Mouse (Mus musculus) liver, embryonic 13.5 days (tissue): ENCODE measurements around the gene Slc30a3. TPM values are rescaled to one million over a fixed set of nuclear protein-coding genes. Genes with fewer than 3 reads are reported as not detected.
"Not testable (repeated sequence)": the region's sequence is repeated elsewhere in the genome, so short reads cannot be mapped to it uniquely, and the experiment has no call there.

Experiments used
- ATAC-seq: fragments of 200-750 bp; cut with Nextera tagmentation; 2 replicates; pipeline ENCODE4 v1.8.0; 2017; ENCODE audit warnings: low read depth, mild to moderate bottlenecking, moderate number of reproducible peaks, moderate library complexity
- DNase-seq: peaks from one replicate; pipeline ENCODE4 v3.0.0; 2022
- H3K27ac ChIP-seq: fragments of 300-500 bp; sonication (generic); 2 replicates; pipeline ENCODE4 v1.5.1; 2015; ENCODE audit warnings: moderate library complexity, mild to moderate bottlenecking, inconsistent platforms
- H3K27me3 ChIP-seq: fragments of 300-500 bp; sonication (generic); 2 replicates; pipeline ENCODE4 v1.6.1; 2015; ENCODE audit warnings: mild to moderate bottlenecking, inconsistent platforms
- H3K36me3 ChIP-seq: fragments of 300-500 bp; sonication (generic); 2 replicates; pipeline ENCODE4 v1.6.1; 2015; ENCODE audit warnings: mild to moderate bottlenecking, inconsistent platforms
- H3K4me1 ChIP-seq: fragments of 300-500 bp; sonication (generic); replicated peaks from 2 replicates; pipeline ENCODE4 v1.6.1; 2015; ENCODE audit warnings: inconsistent platforms
- H3K4me2 ChIP-seq: fragments of 300-500 bp; sonication (generic); 2 replicates; pipeline ENCODE4 v1.6.1; 2015; ENCODE audit warnings: inconsistent platforms, mild to moderate bottlenecking, moderate library complexity
- H3K4me3 ChIP-seq: fragments of 300-500 bp; sonication (generic); replicated peaks from 2 replicates; pipeline ENCODE4 v1.5.1; 2015; ENCODE audit warnings: mild to moderate bottlenecking, inconsistent platforms
- H3K9ac ChIP-seq: fragments of 300-500 bp; sonication (generic); 2 replicates; pipeline ENCODE4 v1.6.1; 2015; ENCODE audit warnings: mild to moderate bottlenecking, inconsistent platforms
- H3K9me3 ChIP-seq: fragments of 300-500 bp; sonication (generic); replicated peaks from 2 replicates; pipeline ENCODE4 v1.6.1; 2016; ENCODE audit warnings: inconsistent platforms
- whole genome bisulfite sequencing: fragments of 180-500 bp; shearing (Covaris S2); methylation state at CpG from one replicate; pipeline ENCODE4 v1.1.7; 2015; ENCODE audit not compliant: insufficient replicate concordance; 5-methylcytosine and 5-hydroxymethylcytosine counted together
- polyA plus RNA-seq: library from polyadenylated mRNA; unstranded; fragments of >200 nt; fragmentation: Nextera tagmentation; extraction: Ambion mirVana; gene quantifications from 2 replicates; pipeline ENCODE4 v1.2.1, GENCODE M21; 2015

Slc30a3 gene
- polyA plus RNA-seq, 1 experiment from 2014 or later: 0.36 TPM

- Histone ChIP-seq H3K27ac (no peak overlapping the region), H3K9me3 (no peaks in the 10 kb centered on the region), H3K9ac (no peak overlapping the region), H3K27me3 (no peaks in the 10 kb centered on the region), H3K4me3 (no peak overlapping the region), H3K4me2 (no peak overlapping the region), H3K36me3 (peaks cover 100% of the 10 kb centered on the region), H3K4me1 (no peaks in the 10 kb centered on the region)
- ATAC-seq: no peak
- 76% methylated on average over 2 of the region's 2 CpGs for WGBS
- DNase-seq: no peak
Observed at GRCm38 (mm10) chr5:31071059-31071458, 37.0 kb downstream of the Slc30a3 start.

GRCm38 (mm10) chr5:31069810-31070209 is 38.2 kb downstream of the Slc30a3 start:
- DNase-seq (no peak), ATAC-seq (no peak)
- Histone ChIP-seq H3K27me3 (no peaks in the 10 kb centered on the region), H3K4me3 (no peak overlapping the region), H3K4me2 (no peak overlapping the region), H3K9me3 (no peaks in the 10 kb centered on the region), H3K36me3 (peaks cover 98% of the 10 kb centered on the region), H3K4me1 (no peaks in the 10 kb centered on the region), H3K9ac (no peak overlapping the region), H3K27ac (no peak overlapping the region)
- 79% methylated on average over 3 of the region's 3 CpGs for WGBS

GRCm38 (mm10) chr5:31055216-31056140 is 52.6 kb downstream of the Slc30a3 start:
- 15% methylated on average over 19 of the region's 19 CpGs for WGBS
- Histone ChIP-seq H3K4me2 (peak overlapping the region; percentile 100), H3K36me3 (peaks cover 41% of the 10 kb centered on the region), H3K9ac (peak overlapping the region; percentile 90), H3K27ac (peak overlapping the region; percentile 76), H3K4me3 (peak overlapping the region; percentile 78), H3K27me3 (no peaks in the 10 kb centered on the region), H3K9me3 (no peaks in the 10 kb centered on the region), H3K4me1 (peaks cover 29% of the 10 kb centered on the region)
- ATAC-seq (no peak; the same call in 1 of the 2 replicates), DNase-seq (no peak)

- H3K9ac ChIP-seq: peak within 1 kb of the TSS; percentile 90
- ATAC-seq (peak; percentile 97), DNase-seq (peak; percentile 94)
- peaks cover 32% of the 10 kb centered on the region for H3K36me3 ChIP-seq
- H3K4me2 ChIP-seq: peak within 1 kb of the TSS; percentile 100
- H3K27ac ChIP-seq: peak within 1 kb of the TSS; percentile 76
- peaks cover 35% of the 10 kb centered on the region for H3K4me1 ChIP-seq
- H3K4me3 ChIP-seq: peak within 1 kb of the TSS; percentile 78
- 1% methylated on average over 64 of the region's 64 CpGs for WGBS
- no peaks in the 10 kb centered on the region for H3K9me3 ChIP-seq
- no peaks in the 10 kb centered on the region for H3K27me3 ChIP-seq
Observed at GRCm38 (mm10) chr5:31054261-31055215, 53.5 kb downstream of the Slc30a3 start, which contains the start of gene Cad. TSS of gene Cad (plus strand) at chr5:31054780.

- 77% methylated on average over 4 of the region's 4 CpGs for WGBS
- Histone ChIP-seq H3K27ac (peak overlapping the region; percentile 76), H3K4me1 (peaks cover 38% of the 10 kb centered on the region), H3K9ac (peak overlapping the region; percentile 90), H3K4me3 (peak overlapping the region; percentile 78), H3K36me3 (peaks cover 24% of the 10 kb centered on the region), H3K4me2 (peak overlapping the region; percentile 100)
- DNase-seq, H3K27me3 ChIP-seq, ATAC-seq, H3K9me3 ChIP-seq: not testable (repeated sequence)
Observed at GRCm38 (mm10) chr5:31053728-31054127, 54.3 kb downstream of the Slc30a3 start.

GRCm38 (mm10) chr5:31050427-31050826 is 57.6 kb downstream of the Slc30a3 start:
- Histone ChIP-seq H3K36me3 (peaks cover 4% of the 10 kb centered on the region; the same call in 1 of the 2 replicates), H3K27ac (no peak overlapping the region), H3K4me3 (no peak overlapping the region), H3K9me3 (no peaks in the 10 kb centered on the region), H3K4me2 (no peak overlapping the region), H3K9ac (no peak overlapping the region), H3K4me1 (peaks cover 37% of the 10 kb centered on the region), H3K27me3 (no peaks in the 10 kb centered on the region)
- ATAC-seq: no peak
- DNase-seq: no peak

- DNase-seq (peak; percentile 54), ATAC-seq (peak; percentile 18)
- Histone ChIP-seq H3K9ac (peak within 1 kb of the TSS; percentile 88), H3K36me3 (peaks cover 4% of the 10 kb centered on the region; the same call in 1 of the 2 replicates), H3K9me3 (no peaks in the 10 kb centered on the region), H3K4me2 (peak within 1 kb of the TSS; percentile 91), H3K27ac (peak within 1 kb of the TSS; percentile 88), H3K27me3 (no peaks in the 10 kb centered on the region), H3K4me3 (peak within 1 kb of the TSS; percentile 83), H3K4me1 (peaks cover 30% of the 10 kb centered on the region)
- 2% methylated on average over 23 of the region's 23 CpGs for WGBS
Observed at GRCm38 (mm10) chr5:31048763-31049641, 59.0 kb downstream of the Slc30a3 start, which contains the start of gene Slc5a6. TSS of gene Slc5a6 (minus strand) at chr5:31048924.

- DNase-seq (peak; percentile 98), ATAC-seq (peak; percentile 95)
- H3K36me3 ChIP-seq: peaks cover 9% of the 10 kb centered on the region; the same call in 1 of the 2 replicates
- H3K4me2 ChIP-seq: peak within 1 kb of the TSS; percentile 91
- no peaks in the 10 kb centered on the region for H3K9me3 ChIP-seq
- H3K27me3 ChIP-seq: no peaks in the 10 kb centered on the region
- peaks cover 27% of the 10 kb centered on the region for H3K4me1 ChIP-seq
- H3K27ac ChIP-seq: peak within 1 kb of the TSS; percentile 88
- H3K4me3 ChIP-seq: peak within 1 kb of the TSS; percentile 83
- WGBS: under 1% methylated on average over 73 of the region's 73 CpGs
- peak within 1 kb of the TSS; percentile 88 for H3K9ac ChIP-seq
Observed at GRCm38 (mm10) chr5:31047848-31048762, 59.9 kb downstream of the Slc30a3 start, which contains the start of gene Atraid. TSS of gene Atraid (plus strand) at chr5:31048312.

DNA sequence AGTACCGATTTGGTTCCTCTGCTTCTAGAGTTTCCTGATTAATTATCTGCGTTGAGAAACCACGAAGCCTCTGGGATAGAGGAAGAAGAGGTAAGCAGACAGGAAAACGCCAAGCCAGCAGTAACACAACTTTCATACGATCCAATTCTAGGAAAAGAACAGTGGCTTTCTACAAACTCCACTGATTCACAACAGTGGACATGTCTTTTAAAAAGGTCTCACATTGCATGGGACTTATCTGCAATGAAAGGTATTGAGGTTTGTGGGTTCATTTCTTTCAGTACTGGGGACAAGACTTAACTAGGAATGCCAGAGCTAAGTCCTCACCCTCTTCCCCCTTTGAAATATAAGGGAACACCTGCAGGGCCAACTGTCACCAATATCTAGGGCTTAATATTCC is 61.0 kb downstream of the Slc30a3 start:
- H3K9me3 ChIP-seq: no peaks in the 10 kb centered on the region
- H3K27ac ChIP-seq: no peak overlapping the region
- WGBS: 18% methylated on average over 5 of the region's 5 CpGs
- H3K4me3 ChIP-seq: peak overlapping the region; percentile 83
- peaks cover 27% of the 10 kb centered on the region for H3K4me1 ChIP-seq
- no peak for ATAC-seq
- peaks cover 17% of the 10 kb centered on the region; the same call in 1 of the 2 replicates for H3K36me3 ChIP-seq
- peak overlapping the region; percentile 88 for H3K9ac ChIP-seq
- peak overlapping the region; percentile 91 for H3K4me2 ChIP-seq
- H3K27me3 ChIP-seq: no peaks in the 10 kb centered on the region
- no peak for DNase-seq
